Mouse (Mus musculus) left cerebral cortex, postnatal 36 days (tissue): ENCODE measurements at regions not wholly inside any gene's neighbourhood (a gene's known extent, or its start where the extent isn't known, plus 50 kb on each side); places are given as distances from the start of the nearest gene placed in this dataset.

ENCODE experiments used
- DNase-seq, 2 experiments: peaks; one replicate each; pipeline ENCODE4 v3.0.0; 2021 to 2022; ENCODE audit warnings: low spot score in 2 of 2, mixed read lengths in 1 of 2
- intact Hi-C: fragments of 180-260 bp; cut with DNase I; formaldehyde crosslinking; loops from one replicate; pipeline ENCODE4 v1.15.1; 2025

GRCm38 (mm10) chr12:118566681-118567080 is 265.4 kb upstream of the Sp4 start:
- intact Hi-C loops = no loop called here
- DNase-seq = no peak

GRCm38 (mm10) chr12:118564394-118565112 is 263.3 kb upstream of the Sp4 start:
- intact Hi-C loops = no loop called here
- DNase-seq = no peak

- intact Hi-C loops = no loop called here
- DNase-seq = no peak
Measured at GRCm38 (mm10) chr12:118562226-118562625, 261.0 kb upstream of the Sp4 start.

- no peak for DNase-seq
- intact Hi-C loops = no loop called here
Measured at GRCm38 (mm10) chr12:118549071-118549470, 247.8 kb upstream of the Sp4 start.

GRCm38 (mm10) chr12:118540336-118540735 is 239.1 kb upstream of the Sp4 start:
- intact Hi-C loops = no loop called here
- DNase-seq = no peak

- intact Hi-C loops = no loop called here
- no peak for DNase-seq
Measured at GRCm38 (mm10) chr12:118530514-118530913, 229.3 kb upstream of the Sp4 start.

- intact Hi-C loops = no loop called here
- no peak for DNase-seq
Measured at GRCm38 (mm10) chr12:118529428-118530361, 228.5 kb upstream of the Sp4 start.

GRCm38 (mm10) chr12:118521770-118522169 is 220.5 kb upstream of the Sp4 start:
- DNase-seq = no peak
- intact Hi-C loops = no loop called here

- intact Hi-C loops = no loop called here
- DNase-seq = no peak
Measured at GRCm38 (mm10) chr12:118521329-118521728, 220.1 kb upstream of the Sp4 start.

GRCm38 (mm10) chr12:118519801-118520327 is 218.6 kb upstream of the Sp4 start:
- intact Hi-C loops = no loop called here
- DNase-seq = no peak

- DNase-seq = no peak
- intact Hi-C loops = no loop called here
Measured at GRCm38 (mm10) chr12:118510989-118511388, 209.7 kb upstream of the Sp4 start.

- intact Hi-C loops = no loop called here
- DNase-seq = no peak
Measured at GRCm38 (mm10) chr12:118508972-118509917, 208.0 kb upstream of the Sp4 start.

- intact Hi-C loops = no loop called here
- no peak for DNase-seq
Measured at GRCm38 (mm10) chr12:118500392-118500791, 199.2 kb upstream of the Sp4 start.

GRCm38 (mm10) chr12:118488038-118488437 is 186.8 kb upstream of the Sp4 start:
- intact Hi-C loops = no loop called here

GRCm38 (mm10) chr12:118486434-118486833 is 185.2 kb upstream of the Sp4 start:
- DNase-seq = no peak
- intact Hi-C loops = no loop called here

More at GRCm38 (mm10) chr12:118488038-118488437, 186.8 kb upstream of the Sp4 start:
- no peak for DNase-seq

- DNase-seq = no peak
- intact Hi-C loops = no loop called here
Measured at GRCm38 (mm10) chr12:118481347-118481746, 180.1 kb upstream of the Sp4 start.

- no peak for DNase-seq
- intact Hi-C loops = no loop called here
Measured at GRCm38 (mm10) chr12:118474732-118475131, 173.5 kb upstream of the Sp4 start.

GRCm38 (mm10) chr12:118466837-118467236 is 165.6 kb upstream of the Sp4 start:
- intact Hi-C loops = no loop called here
- DNase-seq = no peak
